Mouse (Mus musculus): ENCODE data around the gene Zfp974.

DNA sequence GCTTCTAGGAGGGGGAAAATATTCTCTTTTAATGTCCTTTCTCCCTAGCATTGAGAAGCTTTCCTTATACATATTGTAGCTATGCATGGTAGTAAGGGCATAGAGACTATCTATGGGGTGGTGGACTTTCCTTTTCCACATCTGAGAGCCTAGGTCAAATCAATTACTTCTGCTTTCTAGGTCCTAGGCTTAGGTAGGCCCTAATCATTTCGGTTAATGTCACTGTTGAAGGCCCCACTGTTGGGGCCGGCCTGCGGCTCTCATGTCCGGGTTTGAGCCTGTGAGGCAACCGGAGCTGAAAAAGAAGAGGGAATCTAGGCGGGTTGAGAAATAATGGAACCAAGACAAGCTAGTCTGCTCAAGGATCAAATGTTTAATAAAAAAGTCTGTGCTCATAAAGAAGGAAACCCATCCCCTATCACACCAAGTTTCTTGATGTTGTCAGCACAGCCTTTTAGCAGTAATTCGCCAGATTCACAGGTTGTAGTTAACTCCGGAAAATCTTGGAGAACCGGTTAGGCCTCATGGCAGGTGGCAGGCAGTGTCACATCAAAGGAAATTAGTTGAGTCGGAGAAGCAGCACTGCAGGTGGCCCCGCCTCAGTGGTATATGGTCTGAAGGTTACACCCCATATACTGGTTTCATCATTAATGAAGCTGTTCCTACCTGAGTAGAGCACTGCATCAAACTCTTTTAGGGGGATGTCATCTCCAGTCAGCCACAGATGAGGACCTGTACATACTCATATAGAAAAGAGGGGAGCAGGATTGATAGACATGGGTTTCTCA is 24.0 kb downstream of the Zfp974 start:
- TF ChIP-seq TCF12 (IDR thresholded peaks at IDR 0.05; ENCODE audit: insufficient read depth, poor library complexity, severe bottlenecking) (no peak), MYOD1 (IDR thresholded peaks at IDR 0.05; ENCODE audit: control insufficient read depth in 1 of 3, insufficient read length in 2 of 3, low read depth in 2 of 3) (no peak), POLR2AphosphoS2 (IDR thresholded peaks at IDR 0.05; ENCODE audit: insufficient read length, low read depth) (no peak), MAX (IDR thresholded peaks at IDR 0.05; ENCODE audit: low read depth) (no peak), REST (IDR thresholded peaks at IDR 0.05; ENCODE audit: insufficient read depth, insufficient read length) (no peak), POLR2A (IDR thresholded peaks at IDR 0.05; ENCODE audit: insufficient read length, low read depth) (no peak), USF1 (IDR thresholded peaks at IDR 0.05; ENCODE audit: low read depth) (no peak), E2F4 (IDR thresholded peaks at IDR 0.05; ENCODE audit: insufficient read depth) (no peak), MYOG (IDR thresholded peaks at IDR 0.05; ENCODE audit: control insufficient read depth in 1 of 3, insufficient read depth in 1 of 3, insufficient read length in 2 of 3, low read depth in 2 of 3) (no peak), TCF3 (IDR thresholded peaks at IDR 0.05; ENCODE audit: insufficient read length, low read depth) (no peak), SRF (IDR thresholded peaks at IDR 0.05; ENCODE audit: control insufficient read depth, insufficient read length, low read depth) (no peak), CEBPB (IDR thresholded peaks at IDR 0.05; ENCODE audit: insufficient read depth, poor library complexity, severe bottlenecking) (no peak)
